Mouse (Mus musculus): ENCODE measurements around the gene Cep70.

Cep70 gene

DNA sequence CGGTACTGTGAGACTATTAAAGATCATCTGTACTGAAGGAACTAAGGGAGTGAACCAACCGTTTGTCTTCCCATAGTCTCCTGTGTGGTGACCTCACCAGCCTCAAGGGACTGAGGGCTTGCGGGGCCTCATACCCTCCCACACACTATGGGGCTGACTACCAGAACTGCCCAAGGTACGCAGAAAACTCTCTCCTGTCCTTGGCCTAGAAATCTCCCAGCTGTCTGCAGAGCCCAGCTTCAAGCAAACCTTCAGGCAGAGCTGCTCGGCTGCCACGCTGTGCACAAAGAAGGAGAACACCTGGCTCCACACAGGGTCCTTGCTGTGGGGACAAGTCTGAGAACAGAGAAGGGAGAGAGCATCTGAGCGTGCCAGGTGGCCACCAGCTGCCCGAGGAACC, 76.8 kb downstream of the Cep70 start:
- DNase-seq, result peak; percentile 22

DNA sequence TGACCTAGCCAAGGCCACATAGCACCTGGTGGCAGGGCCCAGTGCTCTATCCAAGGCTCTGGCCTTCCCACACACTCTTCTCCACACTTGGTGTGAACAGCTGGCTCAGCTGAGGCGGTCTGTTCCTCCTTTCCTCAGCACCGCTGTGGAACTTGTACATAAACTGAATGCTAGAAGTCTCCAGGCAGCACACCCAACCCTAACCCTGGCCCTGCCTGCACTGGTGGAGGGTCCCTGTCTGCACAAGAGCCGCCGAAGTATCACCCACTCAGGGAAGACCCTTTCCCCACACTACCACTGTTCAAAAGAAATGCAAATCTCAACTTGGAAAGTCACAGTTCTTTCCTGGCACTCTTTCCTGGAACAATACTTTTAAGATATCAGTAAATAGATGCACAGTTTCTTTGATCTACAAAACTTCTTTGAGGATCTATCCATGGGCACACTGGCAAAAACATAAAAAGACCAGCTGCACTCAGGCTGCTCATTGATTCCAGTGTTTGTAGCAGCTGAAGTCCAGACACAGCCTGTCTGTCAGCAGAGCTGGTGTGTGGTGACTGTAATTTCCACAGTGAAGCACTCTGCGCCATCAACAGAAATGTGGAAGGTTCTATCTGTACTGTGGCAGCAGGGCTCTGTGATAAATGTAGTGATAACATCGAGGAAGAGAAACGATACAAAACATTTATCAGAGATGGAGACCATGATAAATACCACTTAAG, 82.2 kb downstream of the Cep70 start:
- DNase-seq, result no peak

DNA sequence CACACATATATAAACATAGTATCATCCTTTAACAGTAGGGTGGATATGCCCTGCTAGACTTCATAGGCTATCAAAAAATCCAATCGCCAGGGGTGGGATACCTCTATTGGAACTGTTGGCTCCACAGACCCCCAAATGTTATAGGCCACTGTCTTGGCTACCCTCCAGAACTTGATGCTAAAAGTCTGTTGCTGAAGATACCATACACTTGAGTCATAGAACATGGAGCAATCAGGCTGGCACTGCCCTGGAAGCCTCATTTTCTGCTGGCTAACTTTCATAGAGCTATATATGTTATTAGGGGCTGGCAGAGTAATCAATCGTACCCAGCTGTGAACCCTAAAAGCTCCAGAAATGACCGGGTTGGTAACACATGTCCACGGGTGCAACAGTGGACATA, 82.8 kb downstream of the Cep70 start:
- DNase-seq, result no peak

DNA sequence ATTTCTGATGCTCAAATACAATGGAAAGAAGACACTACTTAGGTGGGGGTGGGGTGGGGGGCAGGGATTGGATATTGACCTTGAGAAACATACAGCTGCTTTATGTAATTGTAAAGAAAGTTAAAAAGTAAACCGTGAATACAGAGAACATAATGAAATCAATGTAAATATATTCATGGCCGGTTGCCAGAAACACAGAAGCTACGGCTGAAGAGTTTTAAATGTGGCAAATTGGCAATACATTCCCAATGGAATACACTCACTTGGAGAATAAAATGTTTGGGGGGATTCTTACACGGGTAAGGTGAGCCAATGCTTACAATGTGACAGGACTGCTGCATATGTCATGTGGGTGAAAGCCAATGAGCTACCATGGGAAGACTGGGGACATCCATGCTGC, 83.7 kb downstream of the Cep70 start:
- no peak for DNase-seq

DNA sequence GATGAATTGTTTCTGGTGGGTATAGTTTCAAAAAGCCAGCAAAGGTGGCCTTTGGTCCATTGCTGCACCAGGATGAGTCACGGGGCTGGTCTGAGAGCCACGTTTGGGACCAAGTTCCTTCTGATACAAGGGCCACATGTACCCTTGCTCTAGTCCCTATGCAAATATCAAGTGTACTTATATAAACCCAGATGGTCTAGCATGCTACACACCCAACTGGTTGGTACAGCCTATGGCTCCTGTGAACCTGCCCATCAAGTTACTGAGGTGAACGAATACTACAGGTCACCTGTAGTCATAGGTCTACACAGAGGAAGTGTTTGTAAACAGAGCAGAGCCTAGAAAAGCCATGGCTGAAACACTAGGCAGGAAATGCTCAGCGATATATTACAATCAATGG, 93.4 kb downstream of the Cep70 start:
- DNase-seq, result no peak

DNA sequence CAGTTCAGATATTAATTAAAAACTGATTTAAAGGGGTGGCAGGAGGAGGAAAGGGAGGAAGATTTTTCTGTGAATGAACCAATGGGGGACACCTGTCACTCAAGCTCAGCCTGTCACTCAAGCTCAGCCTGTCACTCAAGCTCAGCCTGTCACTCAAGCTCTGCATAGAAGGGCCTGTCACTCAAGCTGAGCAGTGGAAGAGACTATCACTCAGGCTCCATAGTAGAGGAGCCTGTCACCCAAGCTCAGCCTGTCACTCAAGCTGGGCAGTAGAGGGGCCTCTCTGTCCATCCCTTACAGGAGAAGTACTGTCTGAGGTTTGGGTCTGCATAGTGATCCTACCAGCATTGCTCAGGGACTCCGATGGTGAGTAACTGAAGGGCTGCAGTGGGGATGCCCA, 95.1 kb downstream of the Cep70 start:
- DNase-seq, result no peak

DNA sequence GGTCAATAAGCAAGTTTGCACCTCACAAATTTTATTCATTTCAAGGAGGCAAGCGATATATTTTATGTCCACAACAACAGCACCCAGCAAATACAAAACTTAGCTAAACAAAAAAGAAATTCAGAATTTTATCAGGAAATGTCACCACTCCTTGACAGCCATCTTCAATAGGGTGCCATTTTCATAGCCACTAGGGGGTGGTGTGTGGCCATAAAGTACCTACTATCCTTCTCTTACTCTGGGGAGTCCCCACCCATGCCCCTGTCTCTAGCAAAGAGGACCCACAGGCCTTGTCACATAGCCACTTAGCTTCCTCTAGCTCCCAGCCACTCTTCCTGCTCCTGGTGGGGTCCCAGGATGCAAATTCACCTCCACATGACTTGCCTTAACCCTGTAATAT, 96.0 kb downstream of the Cep70 start:
- no peak for DNase-seq

DNA sequence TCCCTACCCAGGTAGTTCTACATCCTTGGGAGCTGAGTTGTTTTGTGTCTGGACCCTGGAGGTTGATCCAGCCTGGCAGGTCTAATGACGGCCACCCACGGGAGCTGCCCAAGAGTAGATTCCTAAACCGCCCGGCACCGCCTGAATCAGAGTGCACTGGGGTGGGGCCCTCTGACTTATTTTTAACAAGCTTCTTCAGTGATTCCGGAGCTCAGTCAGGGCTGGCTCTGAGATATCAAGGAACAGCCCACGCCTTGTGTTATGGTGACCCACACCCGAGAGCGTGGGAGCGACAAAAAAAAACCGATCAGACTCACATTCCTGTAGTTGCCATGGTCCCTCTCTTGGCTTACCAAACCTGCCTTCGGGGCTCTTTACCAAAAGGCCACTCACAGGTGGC, 97.0 kb downstream of the Cep70 start:
- DNase-seq, result no peak

DNA sequence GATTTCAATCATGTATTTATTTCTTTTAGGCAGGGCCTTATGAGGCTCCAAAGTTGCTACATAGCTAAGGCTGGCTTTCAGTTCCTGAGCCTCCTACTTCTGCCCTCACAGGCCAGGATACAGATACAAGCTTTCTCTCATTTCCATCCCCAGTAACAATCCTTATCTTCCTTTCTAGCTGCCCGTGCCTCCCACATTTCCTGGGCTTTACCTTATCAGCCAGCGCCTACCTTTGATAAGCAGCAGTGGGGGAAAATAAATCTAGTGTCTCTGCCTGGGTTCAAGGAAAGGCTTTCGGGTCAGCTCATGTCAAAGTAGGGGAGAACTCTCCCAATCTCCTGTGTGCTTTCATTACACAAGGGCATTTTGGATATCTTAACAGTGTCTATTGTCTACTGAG, 98.4 kb downstream of the Cep70 start:
- DNase-seq, result no peak

DNA sequence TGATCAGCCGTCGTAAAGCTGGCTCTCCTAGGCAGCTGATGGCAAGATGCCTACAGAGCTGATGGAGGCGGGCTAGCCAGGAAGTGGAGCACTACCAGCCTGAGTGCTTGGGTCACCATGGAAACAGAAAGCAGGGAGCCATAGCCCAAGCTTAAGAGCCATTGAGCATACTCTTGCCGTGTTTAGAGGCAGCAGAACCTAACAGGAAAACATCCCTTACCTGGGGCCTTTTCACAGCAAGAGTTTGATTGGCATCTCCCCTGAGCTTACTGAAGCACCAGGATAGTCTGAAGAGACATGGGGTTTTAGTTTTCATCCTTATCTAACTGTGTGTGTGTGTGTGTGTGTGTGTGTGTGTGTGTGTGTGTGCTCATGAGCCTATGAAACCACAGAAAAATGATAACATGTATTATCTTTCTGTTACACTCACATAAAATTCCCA, 102.2 kb downstream of the Cep70 start:
- no peak for DNase-seq

All from cerebellum, adult 11-12 months (tissue).